Mouse (Mus musculus): ENCODE results near the gene Pcdh18.

DNA sequence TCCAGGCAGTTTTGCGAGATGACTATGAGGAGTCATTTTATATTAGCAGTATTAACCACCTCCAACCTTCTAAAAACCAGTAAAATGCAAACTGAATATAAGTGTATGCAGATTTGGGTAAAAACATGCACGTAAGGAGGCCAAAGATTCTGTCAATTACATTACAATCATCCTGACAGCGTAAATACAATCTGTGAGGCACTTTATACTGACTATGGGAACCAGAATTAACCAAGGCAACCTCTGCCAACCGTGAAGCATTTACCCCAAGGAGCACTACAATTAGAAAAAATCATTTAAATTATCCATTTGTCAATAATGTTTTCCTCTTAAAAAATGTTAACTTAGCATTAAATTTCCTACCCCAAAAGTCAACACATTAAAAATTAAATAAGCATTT, 30.6 kb upstream of the Pcdh18 start:
- TF ChIP-seq CTCF (IDR thresholded peaks at IDR 0.05; ENCODE audit: extremely low read depth, insufficient read depth, low read length) (no peak), POLR2A (IDR thresholded peaks at IDR 0.05; ENCODE audit: extremely low read depth, insufficient read depth, low read length) (no peak)

Data from cortical plate, adult 2 months (tissue).